Mouse (Mus musculus): Measurements from ENCODE around the gene Dach1.
A peak's percentile ranks its signal among the peaks of the same experiment; 100 is the strongest.

The Dach1 gene

GRCm38 (mm10) chr14:97847641-97848040 lies 321.9 kb downstream of the Dach1 start:
- DNase-seq (ENCODE audit: low spot score in 2 of 2), result no peak

DNA sequence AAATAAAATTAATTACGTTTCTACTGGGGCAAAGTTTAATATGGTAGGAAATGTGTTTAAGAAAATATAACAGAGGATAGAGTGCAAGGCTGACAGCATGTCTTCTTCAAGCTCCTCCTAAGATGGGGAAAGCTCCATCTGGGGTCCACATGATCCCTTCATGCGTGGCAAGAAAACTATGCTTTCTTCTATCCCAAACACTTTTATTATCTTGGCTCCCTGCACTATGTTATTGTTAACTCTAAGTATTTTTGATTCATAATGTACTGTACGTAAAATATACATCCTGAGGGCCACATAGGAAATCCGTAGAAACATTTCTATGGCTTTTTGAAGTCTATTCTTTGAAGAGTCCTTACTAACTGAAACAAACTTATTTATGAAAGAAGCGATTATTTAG lies 330.3 kb downstream of the Dach1 start:
- no peak for DNase-seq (ENCODE audit: low spot score in 2 of 2)

DNA sequence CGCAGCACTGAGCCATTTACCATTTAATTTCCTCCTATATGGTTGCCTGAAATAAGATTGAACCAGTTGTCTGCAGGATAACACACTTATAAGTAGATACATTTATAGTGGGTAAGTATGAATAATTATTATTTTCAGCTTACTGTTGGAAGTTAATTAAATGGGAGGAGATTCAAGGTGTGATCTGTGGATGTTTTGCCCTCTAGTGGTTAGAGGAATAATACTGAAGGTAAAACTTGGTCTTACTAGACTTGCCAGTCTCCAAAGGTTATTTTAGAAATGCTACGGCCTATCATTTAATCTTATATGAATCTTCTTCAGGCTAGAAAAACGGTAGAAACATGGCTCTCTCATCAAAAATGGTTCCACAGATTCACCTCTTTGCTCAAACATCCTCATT lies 339.7 kb downstream of the Dach1 start:
- no peak for DNase-seq (ENCODE audit: low spot score in 2 of 2)

DNA sequence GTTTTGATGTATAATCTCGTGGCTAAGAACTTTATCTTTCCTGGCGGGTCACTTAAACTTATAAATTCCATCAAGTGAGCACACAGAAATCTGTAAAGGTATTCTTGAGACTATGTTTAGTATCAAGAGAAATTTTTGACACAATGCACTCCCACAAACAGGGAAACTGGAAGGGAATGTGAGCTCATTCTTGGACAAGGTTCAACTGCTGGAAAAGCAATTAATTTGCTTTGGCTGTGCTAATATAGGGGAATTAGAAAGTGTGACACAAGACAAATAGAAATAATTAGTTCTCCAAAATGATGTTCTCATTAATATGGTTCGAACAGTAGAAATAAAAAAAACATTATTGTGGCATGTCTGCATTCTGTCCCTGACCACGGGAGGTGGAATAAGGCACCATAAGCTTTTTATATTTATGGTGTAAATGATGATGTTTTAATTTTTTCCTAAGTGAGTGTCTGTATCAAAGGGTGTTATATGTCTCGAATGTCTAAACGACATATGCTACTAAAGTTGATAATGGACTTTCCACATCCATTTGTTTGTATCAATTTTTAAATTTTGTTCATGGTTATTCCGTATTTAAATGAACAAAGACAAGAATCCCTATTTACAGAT lies 354.9 kb downstream of the Dach1 start:
- no peak for DNase-seq (ENCODE audit: low spot score in 2 of 2)

- peak in 1 of 2 experiments; percentile 1 for DNase-seq (ENCODE audit: low spot score in 2 of 2)
Observed at GRCm38 (mm10) chr14:97813557-97813956, 356.0 kb downstream of the Dach1 start.

DNA sequence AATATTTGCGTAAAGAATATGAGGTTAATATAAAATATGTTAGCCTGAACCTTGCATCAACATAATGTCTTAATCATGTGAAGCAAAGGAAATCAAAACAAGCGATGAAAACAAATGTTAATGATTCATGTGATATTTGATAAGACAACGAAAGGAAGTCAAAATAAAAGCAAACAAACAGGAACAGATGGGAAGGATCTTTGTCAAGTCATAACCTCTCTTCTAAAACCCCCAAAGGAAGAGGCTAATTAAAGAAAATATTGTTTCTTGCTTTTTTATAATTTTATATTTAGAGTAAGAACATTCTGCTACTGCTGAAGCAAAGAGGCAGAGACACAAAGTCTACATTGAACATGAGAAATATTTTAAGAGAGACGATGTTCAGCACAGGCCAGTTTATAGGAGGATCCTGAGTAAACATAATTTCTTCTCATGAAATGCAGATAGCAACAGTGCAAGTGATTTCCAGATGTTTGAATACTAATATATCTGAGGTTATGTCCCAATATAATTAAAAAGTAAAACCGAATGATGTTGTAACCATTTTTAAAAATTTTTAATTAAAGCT lies 374.1 kb downstream of the Dach1 start:
- no peak for DNase-seq (ENCODE audit: low spot score in 2 of 2)

- DNase-seq (ENCODE audit: low spot score in 2 of 2), result no peak
Observed at GRCm38 (mm10) chr14:97774135-97774767, 395.3 kb downstream of the Dach1 start.

- DNase-seq (ENCODE audit: low spot score in 2 of 2), result no peak
Observed at GRCm38 (mm10) chr14:97754400-97754799, 415.2 kb downstream of the Dach1 start.

DNA sequence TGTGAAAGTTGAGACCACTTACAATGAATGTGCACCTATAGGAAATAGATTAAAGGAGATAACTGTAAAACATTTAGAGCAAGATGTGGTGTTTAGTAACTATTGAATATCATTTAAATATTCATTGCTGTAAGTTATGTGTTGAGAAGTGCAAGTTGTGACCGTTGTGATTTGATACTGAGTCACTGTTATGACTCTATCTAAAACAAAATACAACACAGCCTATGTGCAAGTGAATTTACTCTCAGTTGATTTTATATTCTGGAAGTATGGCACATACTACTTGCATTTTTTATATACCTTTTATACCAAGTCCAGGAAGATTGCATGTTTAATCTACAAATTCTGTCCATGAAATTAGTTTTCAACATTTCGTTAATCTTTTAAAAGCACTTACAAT lies 415.6 kb downstream of the Dach1 start:
- DNase-seq (ENCODE audit: low spot score in 2 of 2), result no peak

GRCm38 (mm10) chr14:97743252-97743651 lies 426.3 kb downstream of the Dach1 start:
- DNase-seq (ENCODE audit: low spot score in 2 of 2), result no peak

DNA sequence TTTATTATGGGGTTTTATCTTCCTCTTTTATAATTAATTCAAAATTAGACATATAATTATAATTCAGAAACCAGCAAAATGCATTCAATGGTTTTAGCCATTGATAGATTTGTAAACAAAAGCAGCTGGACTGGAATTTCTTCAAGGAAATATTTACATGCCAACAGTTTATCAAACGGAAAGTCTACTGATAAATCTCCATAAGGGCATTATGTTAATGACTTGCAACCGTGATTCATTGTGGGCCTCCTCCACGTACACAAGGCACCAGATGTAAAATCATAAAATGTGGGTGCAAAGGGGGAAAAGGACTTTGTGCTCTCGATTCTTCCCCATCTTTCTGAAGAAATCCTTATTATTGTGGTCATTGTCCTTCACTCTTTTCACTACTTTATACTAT lies 426.8 kb downstream of the Dach1 start:
- no peak for DNase-seq (ENCODE audit: low spot score in 2 of 2)

Measured in frontal cortex, postnatal 36 days (tissue).